Mouse (Mus musculus) E14TG2a.4 (cell line): Measurements from ENCODE around the gene Tec.

Experiments
- H3K27me3 ChIP-seq: 2 replicates; pipeline ENCODE4 v1.6.1; 2014; ENCODE audit warnings: low read length, control low read depth; ENCODE audit not compliant: insufficient read depth
- H3K36me3 ChIP-seq: 2 replicates; pipeline ENCODE4 v1.6.1; 2014; ENCODE audit warnings: low read length, control low read depth; ENCODE audit not compliant: insufficient read depth
- H3K4me1 ChIP-seq: replicated peaks from 2 replicates; pipeline ENCODE4 v1.6.1; 2014; ENCODE audit warnings: low read depth, low read length, control low read depth
- H3K4me3 ChIP-seq: replicated peaks from 2 replicates; pipeline ENCODE4 v1.5.1; 2014; ENCODE audit warnings: mild to moderate bottlenecking, low read length
- H3K9me3 ChIP-seq: 2 replicates; pipeline ENCODE4 v1.6.1; 2014; ENCODE audit warnings: low read length, control low read depth
- CTCF ChIP-seq: conservative IDR thresholded peaks from 2 replicates; pipeline ENCODE4 v1.5.1; 2014; ENCODE audit warnings: low read length
- NANOG ChIP-seq: IDR thresholded peaks from 2 replicates; pipeline ENCODE4 v1.6.1; 2014; ENCODE audit warnings: borderline replicate concordance, low read length, mixed read lengths
- POU5F1 ChIP-seq: IDR thresholded peaks from 2 replicates; pipeline ENCODE4 v1.6.1; 2014; ENCODE audit warnings: low read length, borderline replicate concordance

The Tec gene

GRCm38 (mm10) chr5:72747384-72747783 lies 120.9 kb downstream of the Tec start:
- H3K4me1 ChIP-seq = 0 out of 2 replicates have a peak, but pooled peaks cover 3% of the 10 kb centered on the region
- H3K36me3 ChIP-seq = no peaks in the 10 kb centered on the region
- H3K27me3 ChIP-seq = no peaks in the 10 kb centered on the region
- H3K4me3 ChIP-seq = no peak overlapping the region
- TF ChIP-seq NANOG = no peak
- no peak for TF ChIP-seq CTCF
- TF ChIP-seq POU5F1 = no peak
- H3K9me3 ChIP-seq = no peaks in the 10 kb centered on the region

GRCm38 (mm10) chr5:72746461-72746860 lies 121.8 kb downstream of the Tec start:
- Histone ChIP-seq H3K4me1 (0 out of 2 replicates have a peak, but pooled peaks cover 3% of the 10 kb centered on the region), H3K4me3 (no peak overlapping the region), H3K27me3 (no peaks in the 10 kb centered on the region), H3K9me3 (no peaks in the 10 kb centered on the region), H3K36me3 (no peaks in the 10 kb centered on the region)
- TF ChIP-seq NANOG (no peak), CTCF (no peak), POU5F1 (no peak)

GRCm38 (mm10) chr5:72743103-72743502 lies 125.2 kb downstream of the Tec start:
- TF ChIP-seq NANOG = no peak
- no peak for TF ChIP-seq POU5F1
- TF ChIP-seq CTCF = no peak
- Histone ChIP-seq H3K4me1 (no peaks in the 10 kb centered on the region), H3K27me3 (no peaks in the 10 kb centered on the region), H3K4me3 (no peak overlapping the region), H3K9me3 (no peaks in the 10 kb centered on the region; the same call in 1 of the 2 replicates), H3K36me3 (no peaks in the 10 kb centered on the region)

- Histone ChIP-seq H3K4me3 (no peak overlapping the region), H3K9me3 (no peaks in the 10 kb centered on the region; the same call in 1 of the 2 replicates), H3K36me3 (no peaks in the 10 kb centered on the region), H3K4me1 (no peaks in the 10 kb centered on the region), H3K27me3 (no peaks in the 10 kb centered on the region)
- no peak for TF ChIP-seq NANOG
- TF ChIP-seq POU5F1 = no peak
- no peak for TF ChIP-seq CTCF
Observed at GRCm38 (mm10) chr5:72736868-72737267, 131.4 kb downstream of the Tec start.

- no peak for TF ChIP-seq POU5F1
- no peak for TF ChIP-seq NANOG
- no peak for TF ChIP-seq CTCF
- Histone ChIP-seq H3K36me3 (no peaks in the 10 kb centered on the region), H3K9me3 (no peaks in the 10 kb centered on the region; the same call in 1 of the 2 replicates), H3K27me3 (no peaks in the 10 kb centered on the region), H3K4me3 (no peak overlapping the region), H3K4me1 (no peaks in the 10 kb centered on the region)
Observed at GRCm38 (mm10) chr5:72736437-72736836, 131.8 kb downstream of the Tec start.

- no peaks in the 10 kb centered on the region for H3K36me3 ChIP-seq
- no peaks in the 10 kb centered on the region for H3K9me3 ChIP-seq
- H3K4me3 ChIP-seq = no peak overlapping the region
- no peaks in the 10 kb centered on the region for H3K4me1 ChIP-seq
- H3K27me3 ChIP-seq = no peaks in the 10 kb centered on the region
- TF ChIP-seq NANOG (no peak), POU5F1 (no peak), CTCF (no peak)
Observed at GRCm38 (mm10) chr5:72735763-72736162, 132.5 kb downstream of the Tec start.

GRCm38 (mm10) chr5:72732885-72733284 lies 135.4 kb downstream of the Tec start:
- no peak for TF ChIP-seq CTCF
- TF ChIP-seq NANOG = no peak
- TF ChIP-seq POU5F1 = no peak
- no peak overlapping the region for H3K4me3 ChIP-seq
- no peaks in the 10 kb centered on the region for H3K27me3 ChIP-seq
- no peaks in the 10 kb centered on the region for H3K9me3 ChIP-seq
- H3K4me1 ChIP-seq = no peaks in the 10 kb centered on the region
- H3K36me3 ChIP-seq = no peaks in the 10 kb centered on the region

GRCm38 (mm10) chr5:72725404-72725803 lies 142.9 kb downstream of the Tec start:
- Histone ChIP-seq H3K4me3 (no peak overlapping the region), H3K36me3 (no peaks in the 10 kb centered on the region), H3K9me3 (no peaks in the 10 kb centered on the region), H3K27me3 (no peaks in the 10 kb centered on the region), H3K4me1 (no peaks in the 10 kb centered on the region)
- no peak for TF ChIP-seq POU5F1
- no peak for TF ChIP-seq CTCF
- TF ChIP-seq NANOG = no peak

- no peak for TF ChIP-seq NANOG
- no peak for TF ChIP-seq POU5F1
- no peaks in the 10 kb centered on the region for H3K27me3 ChIP-seq
- no peaks in the 10 kb centered on the region for H3K36me3 ChIP-seq
- no peaks in the 10 kb centered on the region for H3K9me3 ChIP-seq
- H3K4me3 ChIP-seq = no peak overlapping the region
- no peaks in the 10 kb centered on the region for H3K4me1 ChIP-seq
Observed at GRCm38 (mm10) chr5:72723429-72723828, 144.9 kb downstream of the Tec start.
